Mouse (Mus musculus) CD4-positive, CD25-positive, alpha-beta regulatory T cell, adult 2 months (primary cell): ENCODE results near the gene Mapt.
A peak's percentile ranks its signal among the peaks of the same experiment; 100 is the strongest.

Experiments
- DNase-seq: peaks from one replicate; pipeline ENCODE4 v3.0.0-alpha.2; 2012; ENCODE audit warnings: low read depth, low spot score

Mapt gene

DNA sequence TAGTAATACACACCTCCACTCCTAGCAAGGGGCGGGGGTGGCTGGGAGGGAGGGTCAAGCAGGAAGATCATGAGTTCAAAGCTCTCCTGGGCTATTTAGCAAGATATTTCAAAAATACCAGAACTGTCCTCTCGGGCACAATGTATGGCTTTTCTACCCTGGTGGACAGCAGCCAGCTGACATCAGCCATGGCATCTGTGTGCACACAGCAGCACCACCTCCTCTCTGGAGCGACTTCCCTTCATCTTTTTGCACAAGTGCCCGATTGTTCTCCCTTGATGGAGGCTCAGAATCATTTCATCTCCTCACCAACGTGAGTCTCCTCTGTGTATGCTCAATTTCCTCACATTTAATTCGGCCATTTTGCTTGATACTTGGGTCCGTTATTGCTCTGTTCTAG is 44.6 kb downstream of the Mapt start:
- no peak for DNase-seq

DNA sequence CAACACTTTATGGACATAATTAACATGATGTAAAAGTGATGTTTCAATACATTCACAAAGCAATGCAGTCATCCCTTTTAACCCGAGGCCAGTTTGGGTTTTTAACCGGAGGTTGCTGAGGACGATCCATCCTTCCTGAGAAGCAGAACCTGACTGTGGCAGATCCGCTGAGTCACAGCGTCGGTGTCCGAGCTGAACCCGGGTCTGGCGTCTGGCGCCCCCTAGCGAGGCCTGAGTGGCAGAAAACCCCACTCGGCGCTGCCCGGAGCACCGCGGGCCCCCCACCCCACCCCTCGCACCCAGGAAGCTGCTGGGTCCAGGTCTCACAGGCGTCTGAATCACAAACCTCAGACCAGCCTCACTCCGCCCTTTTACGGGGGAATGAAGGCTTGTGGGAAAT is 47.0 kb downstream of the Mapt start:
- peak; percentile 29 for DNase-seq

DNA sequence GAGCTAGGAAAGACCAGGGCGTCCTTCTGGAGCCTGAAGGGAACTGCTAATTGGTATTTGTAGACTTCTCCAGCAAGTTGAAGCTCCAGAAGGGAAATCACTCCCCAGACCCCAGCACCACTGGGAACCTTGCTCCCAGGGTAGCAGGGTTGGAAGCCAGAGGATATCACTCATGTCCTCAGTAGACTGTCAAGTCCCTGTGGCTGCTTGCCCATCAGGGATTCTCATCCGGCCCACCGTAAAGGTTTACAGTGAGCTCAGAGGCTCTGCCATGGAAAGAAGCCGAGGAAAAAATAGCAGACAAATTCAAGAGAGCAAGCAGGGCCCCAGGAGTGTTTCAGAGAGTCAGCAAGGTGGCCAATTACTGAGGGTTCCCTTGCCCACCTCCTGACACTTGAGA is 47.9 kb downstream of the Mapt start:
- DNase-seq: no peak

DNA sequence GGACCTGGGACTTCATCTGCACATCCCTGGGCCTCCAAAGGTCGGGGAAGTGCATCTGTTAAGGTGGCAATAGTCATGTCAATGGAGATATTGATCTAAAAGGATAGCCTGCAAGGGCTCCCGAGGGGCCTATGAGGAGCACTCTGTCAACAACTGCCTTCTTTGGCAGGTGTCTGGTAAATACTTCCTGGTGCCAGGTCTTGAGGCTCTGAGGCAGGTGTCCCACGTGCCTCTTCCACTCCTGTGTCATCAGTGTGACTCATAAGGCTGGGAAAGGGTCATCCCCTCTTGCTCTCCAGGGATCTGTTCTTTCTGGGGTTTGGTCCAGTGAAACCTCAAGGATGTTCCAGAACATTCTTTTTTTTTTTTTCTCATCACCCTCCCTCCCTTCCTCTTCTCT is 48.3 kb downstream of the Mapt start:
- DNase-seq: no peak

DNA sequence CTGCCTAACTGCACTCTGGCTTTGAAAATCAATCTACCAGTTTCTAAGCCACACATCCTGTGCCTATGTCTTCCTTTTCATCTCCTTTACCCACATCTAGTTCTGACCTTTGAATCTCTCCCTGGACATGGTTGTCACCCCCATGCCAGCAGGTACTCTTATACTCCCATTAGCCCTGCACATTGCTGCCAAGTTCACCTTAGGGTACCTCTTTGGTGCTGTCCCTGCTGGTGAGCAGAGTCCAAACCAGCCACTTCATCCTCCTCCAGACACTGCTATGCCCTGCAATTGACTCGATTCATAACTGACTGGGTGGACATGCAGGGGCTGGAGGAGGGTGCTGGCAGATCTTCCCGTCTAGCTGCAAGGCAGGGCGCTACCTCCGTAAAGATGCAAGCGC is 50.3 kb downstream of the Mapt start:
- DNase-seq: no peak

DNA sequence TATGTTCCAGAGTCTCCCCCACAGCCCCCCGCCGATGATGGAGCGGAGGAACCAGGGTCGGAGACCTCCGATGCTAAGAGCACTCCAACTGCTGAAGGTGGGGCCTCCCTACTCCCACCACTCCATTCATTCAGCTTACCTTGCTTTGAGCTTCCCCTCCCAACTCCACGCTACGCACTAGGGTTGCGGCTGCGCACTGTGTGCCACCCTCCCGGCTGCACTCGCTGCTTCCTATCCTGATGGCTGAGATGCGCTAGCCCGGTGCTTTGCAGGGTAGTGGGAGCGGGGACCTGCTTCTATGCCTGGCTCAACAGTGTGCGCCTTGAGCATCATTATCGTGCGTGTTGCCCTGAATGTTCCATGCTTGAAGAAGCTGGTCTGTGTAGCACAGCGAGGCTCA is 55.9 kb downstream of the Mapt start:
- no peak for DNase-seq

DNA sequence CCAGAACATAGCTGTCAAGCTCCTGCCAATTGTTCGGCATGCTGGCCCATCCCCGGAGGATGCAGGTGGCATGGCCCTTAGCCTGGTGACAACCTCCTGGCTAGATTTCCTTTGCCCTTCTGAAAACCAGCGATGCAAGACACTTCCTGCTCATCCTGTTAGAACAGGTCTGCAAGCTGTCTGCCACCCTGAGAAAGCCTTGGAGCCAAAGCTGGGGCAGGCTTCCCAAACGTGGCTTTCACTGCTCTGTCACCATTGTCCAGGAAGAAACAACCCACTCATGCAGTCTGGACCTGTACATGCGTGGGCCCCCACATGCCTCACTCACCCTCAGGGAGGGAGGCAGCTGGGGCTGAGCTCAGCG is 57.6 kb downstream of the Mapt start:
- no peak for DNase-seq

DNA sequence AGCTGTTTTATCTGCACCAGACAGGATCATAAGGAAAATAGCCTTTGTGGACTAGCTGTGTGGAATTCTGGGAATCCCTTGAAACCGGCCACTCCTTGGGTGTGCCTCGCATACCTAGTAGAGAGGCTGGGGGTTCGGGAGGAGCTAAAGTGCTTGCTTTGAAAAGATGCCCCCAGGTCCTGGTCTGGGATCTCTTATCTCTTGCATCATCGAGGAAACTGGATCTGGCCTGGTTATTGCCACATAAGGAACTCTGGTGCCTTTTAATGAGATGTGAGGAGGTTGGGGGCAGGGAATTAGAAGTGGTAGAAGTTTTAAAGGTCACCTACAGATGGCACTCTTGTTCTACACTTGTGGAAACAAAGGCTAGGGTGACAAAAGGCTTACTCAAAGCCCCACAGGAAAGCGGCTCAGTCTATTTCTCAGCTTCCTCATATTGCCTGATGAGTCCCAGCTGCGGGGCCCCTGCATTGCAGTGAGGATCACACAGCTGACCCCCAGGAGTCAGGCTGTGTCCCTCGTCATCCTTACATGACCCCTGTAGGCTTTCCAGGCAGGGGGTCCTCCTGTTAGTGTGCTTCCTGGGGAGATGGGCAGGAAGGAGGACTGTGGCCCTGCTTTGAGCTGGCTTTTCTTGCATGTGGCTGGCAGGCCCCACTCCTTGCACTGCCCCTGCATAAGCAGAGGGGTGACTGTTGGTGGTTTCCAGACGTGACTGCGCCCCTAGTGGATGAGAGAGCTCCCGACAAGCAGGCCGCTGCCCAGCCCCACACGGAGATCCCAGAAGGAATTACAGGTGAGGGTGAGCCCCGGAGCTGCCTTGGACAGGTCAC is 58.2 kb downstream of the Mapt start:
- peak; percentile 68 for DNase-seq

DNA sequence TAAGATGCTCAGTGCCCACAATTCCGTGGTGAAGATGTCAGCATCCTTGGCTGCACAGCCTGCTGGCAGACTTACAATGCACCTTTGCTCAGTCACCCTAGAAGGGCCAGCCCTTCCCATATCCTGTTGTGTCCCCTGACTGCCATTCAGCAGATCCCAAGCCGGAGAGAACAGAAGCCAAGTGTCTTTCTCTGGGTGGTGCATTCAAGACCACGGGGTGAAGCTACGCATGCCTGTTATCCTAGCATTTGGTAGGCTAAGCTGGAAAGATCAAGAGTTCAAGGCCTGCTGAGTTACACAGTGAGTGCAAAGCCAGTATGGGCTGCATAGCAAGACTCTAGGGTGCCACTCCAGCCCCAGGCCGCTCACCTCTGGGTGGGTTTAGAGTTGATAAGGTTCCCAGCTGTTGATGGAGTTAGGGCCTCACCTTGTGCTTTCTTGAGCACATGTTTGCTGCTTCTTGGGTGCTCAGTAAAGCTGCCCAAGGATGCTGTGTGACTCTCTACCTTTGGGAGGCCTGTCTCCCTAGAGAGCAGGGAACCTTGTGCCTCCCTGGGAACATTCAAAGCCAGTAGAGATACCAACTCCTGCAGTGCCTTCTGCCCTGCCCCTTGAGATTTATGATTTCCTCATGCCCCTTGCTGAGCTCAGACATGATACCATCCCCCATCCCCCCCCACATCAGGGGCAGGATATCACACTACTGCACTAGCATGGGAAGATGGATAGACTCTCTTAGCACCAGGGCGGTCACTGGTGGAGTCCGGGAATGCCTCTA is 61.4 kb downstream of the Mapt start:
- DNase-seq: no peak

DNA sequence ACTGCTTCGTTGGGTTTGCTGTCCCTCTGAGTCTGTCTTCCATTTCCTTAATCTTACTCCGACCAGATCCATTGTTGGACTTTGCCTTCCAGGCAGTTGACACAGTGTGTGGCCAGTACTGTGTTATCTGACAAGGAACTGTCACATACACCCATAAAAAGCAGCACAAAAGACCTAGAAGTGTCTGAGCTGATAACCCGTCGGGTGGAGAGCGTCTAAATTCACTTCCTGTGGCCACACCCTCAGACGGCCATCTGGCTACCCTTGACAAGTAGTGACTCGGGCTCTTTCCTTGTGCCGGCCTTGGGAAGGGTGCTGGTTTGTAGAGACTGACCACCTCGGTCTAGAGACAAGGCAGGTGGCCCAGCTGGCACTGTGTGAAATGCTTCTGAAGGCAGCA is 62.1 kb downstream of the Mapt start:
- no peak for DNase-seq

DNA sequence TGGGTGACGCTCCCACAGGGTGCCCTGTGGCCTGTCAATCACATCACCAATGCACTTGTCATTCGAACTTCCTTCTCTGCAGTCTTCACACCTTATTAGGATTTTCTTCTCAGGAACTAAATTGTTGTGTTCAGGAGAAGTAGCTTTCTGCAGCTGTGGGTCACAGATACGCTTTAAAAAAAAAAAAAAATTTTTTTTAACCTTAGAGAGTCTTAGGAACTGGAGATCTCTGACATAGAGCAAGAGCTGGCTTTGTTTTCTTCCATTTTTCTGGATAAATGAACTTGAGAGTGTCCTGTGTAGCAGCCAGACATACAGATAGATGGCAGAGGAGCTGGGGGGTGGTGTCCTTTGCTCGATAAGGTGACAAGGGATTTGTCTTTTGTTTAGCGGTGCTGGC is 64.0 kb downstream of the Mapt start:
- DNase-seq: no peak

DNA sequence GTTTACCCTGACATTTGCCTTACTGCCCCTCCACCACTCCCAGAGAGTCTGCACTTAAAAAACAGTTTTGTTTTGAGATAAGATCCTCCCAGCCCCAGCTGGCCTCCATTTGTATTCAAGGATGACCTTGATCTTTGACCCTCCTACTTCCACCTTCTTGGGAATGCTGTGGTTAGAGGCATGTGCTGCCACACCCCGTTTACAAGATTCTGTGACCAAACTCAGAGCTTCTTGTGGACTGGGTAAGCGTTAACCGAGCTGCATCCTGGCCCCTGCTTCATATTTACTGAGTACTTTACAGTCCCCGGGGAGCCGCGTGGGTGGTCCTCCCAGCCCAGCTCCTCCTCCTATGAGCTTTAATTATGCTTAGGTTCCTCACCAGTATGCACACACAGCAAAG is 64.5 kb downstream of the Mapt start:
- no peak for DNase-seq

DNA sequence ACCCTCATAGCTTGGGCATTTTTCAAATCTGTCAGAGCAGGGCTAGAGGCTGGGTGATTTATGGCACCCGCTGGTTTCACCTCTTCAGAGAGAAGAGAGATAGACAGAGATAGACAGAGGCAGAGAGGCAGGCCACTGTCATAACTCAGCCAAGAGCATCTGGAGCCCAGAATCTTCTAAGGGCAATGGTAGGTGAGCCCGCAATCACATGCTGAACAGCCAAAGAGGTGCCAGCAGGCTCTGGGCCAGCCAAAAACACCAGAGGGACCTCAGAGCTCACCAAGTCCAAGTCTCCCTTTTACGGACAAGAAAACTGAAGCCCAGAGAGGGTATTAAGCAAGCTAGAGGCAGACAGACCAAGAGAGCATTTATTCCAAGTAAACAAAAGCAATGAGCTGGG is 66.5 kb downstream of the Mapt start:
- DNase-seq: no peak

DNA sequence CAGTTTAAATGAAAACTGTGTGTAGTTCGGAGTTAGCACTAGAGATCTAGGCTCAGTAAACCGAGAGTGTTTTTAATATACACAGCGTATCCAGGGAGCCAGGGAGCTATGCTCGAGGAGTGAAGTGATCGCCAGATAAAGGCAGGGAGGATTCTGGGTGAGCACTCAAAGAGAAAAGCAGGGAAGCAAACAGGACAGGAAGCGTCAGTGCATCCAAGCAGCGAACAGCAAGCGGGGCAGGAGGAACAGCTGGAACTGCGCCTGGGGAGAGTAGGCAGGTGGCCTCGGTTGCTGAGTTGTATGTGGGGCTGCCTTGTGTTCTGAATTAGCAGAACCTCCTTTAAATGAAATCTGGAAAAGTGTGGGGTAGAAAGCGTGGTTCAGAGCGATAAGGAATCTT is 71.4 kb downstream of the Mapt start:
- DNase-seq: no peak

DNA sequence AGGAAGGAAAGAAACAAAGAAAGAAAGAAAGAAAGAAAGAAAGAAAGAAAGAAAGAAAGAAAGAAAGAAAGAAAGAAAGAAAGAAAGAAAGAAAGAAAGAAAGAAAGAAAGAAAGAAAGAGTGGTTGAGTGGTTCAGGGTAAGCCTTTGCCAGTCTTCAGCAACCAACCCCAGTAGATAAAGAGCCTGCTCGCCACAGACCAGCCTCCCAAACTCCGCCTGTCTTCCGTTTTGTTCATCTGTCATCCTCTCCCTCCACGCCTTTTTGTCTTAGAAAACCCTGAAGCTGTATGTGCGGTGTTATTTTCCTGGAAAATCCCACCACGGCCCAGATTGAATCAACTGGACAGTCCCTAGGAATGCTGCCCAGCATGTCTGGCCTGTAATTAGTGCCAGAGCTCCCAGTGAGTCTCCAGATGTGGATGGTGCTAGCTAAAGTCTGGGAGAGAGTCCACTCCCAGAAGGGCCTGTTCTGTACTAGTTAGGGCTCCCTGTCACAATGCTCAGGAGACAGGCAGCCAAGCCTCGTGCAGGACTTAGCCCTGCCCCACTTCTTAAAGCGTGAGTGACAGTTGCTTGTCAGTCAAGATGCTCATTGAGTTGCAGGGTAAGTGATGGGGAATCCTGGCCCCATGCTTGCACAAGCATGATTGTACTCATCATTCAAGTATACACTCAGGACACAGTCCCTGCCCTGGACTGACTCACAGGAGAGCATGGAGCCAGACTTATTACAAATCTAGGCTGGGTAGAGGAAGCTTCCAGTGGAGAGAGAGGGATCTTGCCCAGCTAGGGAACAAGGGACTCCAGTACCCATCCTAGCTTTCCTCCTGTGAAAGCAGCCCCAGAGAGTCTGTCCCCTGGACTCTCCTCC is 72.1 kb downstream of the Mapt start:
- DNase-seq: no peak

DNA sequence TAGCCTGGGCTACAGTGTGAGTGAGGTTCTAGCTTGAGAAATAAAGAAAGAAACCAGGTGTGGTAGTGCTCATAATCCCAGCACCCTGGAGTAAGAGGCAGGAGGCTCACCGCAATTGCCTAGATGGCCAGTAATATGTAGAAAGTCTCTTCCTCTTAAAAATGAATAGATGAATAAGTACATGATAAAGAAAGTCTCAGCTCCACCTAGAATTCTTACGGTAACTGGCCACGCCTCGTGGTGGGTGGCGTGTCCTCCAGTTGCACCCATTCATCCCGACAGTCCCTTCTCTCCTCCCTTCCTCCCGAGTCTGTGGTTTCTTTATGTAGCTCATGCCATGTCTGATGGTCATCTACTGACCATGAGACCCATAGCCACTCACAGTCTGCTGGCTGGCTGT is 74.5 kb downstream of the Mapt start:
- no peak for DNase-seq

DNA sequence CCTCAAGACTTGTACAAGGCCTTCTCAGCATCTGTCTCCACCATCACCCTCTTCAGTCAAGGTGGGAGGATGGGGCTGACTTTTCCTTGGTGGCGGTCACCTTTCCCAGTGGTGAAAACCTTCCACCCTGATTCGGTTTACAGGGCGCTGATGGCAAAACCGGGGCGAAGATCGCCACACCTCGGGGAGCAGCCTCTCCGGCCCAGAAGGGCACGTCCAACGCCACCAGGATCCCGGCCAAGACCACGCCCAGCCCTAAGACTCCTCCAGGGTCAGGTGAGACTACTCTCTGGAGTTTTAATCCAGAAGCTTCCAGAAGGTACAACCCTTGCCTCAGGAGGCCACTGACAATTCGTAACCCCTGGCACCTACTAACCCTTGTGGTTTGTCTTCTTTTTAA is 75.3 kb downstream of the Mapt start:
- DNase-seq: no peak

DNA sequence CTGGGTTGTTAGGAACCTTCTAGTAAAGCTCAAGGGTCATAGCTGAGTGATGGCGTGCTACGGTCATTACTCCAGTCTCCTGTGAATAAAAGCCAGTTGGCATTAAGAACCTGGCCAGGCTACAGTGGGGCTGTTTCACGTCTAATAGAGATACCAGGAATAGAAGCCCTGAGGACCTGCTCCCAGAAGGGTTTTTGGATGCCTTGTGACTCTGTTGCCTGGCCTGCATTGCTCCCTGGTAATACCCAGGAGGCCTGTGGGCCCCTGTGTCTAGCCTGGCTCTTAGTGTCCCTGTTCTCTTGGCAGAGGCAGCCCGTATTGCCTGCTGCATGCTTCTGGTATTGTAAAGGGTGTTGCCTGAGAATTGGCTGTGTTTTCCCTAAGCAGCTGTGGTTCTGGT is 75.9 kb downstream of the Mapt start:
- no peak for DNase-seq

DNA sequence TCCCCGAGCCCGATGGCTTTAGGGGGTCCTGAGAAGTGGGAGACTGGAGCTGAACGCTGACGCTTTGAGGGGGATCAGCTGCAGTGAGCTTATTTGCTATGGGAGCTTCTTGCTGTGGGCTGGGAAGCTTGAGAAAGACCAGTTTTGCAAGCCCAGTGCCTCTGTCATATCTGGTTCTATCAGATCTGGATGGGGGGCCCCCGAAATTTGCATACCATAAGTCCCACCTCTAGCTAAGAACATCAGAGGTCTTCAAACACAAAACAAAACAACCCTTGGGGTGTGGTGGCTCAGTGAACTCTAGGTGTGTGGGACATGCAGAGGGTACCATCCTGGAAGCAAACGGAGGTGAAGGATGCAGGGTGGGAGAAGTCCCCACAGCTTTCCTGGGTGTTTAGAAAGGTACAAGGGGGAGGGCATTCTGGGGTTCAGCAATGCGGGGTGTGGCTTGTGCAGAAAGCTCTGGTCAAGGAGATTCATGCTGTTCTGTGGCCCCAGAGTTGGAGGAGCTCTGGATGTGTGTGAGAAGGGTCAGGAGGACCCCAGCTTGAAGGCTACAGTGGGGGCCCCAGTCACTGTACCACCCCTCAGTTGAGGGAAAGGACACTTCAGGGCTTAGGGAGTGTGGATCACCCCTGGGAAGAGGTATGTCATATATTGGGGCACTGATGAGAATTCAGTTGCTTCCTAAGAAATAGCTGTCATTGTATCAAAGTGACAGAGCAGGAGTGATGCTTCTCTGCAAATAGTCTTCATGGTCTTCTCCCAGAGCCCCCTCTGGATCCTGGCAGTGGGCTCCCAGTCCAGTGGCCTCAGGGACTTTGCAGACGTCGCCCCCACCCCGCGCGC is 78.4 kb downstream of the Mapt start:
- DNase-seq: no peak

DNA sequence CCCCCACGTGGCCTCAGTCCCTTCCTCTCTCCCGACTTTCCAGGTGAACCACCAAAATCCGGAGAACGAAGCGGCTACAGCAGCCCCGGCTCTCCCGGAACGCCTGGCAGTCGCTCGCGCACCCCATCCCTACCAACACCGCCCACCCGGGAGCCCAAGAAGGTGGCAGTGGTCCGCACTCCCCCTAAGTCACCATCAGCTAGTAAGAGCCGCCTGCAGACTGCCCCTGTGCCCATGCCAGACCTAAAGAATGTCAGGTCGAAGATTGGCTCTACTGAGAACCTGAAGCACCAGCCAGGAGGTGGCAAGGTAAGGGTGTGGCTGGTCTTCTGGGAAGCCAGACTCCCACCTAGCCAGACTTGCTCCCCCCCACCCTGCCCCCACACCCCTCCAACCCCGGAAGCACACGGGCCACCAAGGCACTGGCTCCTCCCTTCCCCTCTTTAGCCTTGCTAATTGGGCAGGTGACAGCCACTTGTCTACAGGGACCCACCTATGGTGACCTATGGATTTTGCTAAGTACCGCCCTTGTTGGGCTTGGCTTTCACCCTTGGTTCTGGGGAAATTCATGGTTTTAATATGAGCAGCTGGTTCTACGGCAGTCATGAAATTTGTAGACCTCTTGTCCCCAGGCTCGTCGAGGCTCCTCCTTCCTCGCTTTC is 79.2 kb downstream of the Mapt start:
- peak; percentile 26 for DNase-seq

DNA sequence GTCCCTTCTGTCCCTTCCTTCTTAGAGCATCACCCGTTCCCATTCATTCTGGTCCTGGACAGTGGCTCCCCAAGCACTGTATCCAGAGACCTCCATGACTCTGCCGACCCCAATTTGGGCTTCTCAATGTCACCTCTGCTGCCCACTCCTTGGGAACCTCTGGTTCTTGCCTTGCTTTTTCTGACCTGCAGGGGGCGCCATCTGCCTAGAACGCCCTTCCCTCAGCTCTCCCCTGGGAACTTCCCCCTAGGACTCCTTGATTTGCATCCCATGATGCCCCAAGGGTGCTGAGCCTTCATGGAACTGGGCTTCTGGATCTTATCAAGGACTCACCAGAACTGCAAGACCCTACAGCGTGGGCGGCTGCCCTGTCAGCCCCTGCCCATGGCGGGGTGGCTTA is 80.5 kb downstream of the Mapt start:
- DNase-seq: peak; percentile 49
